12 mouse cellular contexts compared by ENCODE assay signal in genomic region chr16:45871286-45871976, GRCm38 (mm10).
DNase-seq lines count a peak whose midpoint lies in the region; ATAC-seq and TF ChIP-seq lines count a peak whose summit lies in the region.
"Had no signal": no experiment of that assay in that cellular context is flagged by ENCODE, and none has a peak within 500 bp of the region (broad histone marks: within the 10 kb centered on the region; RNA-seq: fewer than 3 reads in every experiment).

No protein-coding gene starts in this region.

- peak; percentile 41; the same call in 1 of the 2 replicates for ATAC-seq in liver, postnatal 0 days
- no peak for ATAC-seq in liver, embryonic 11.5 days (replicated peaks; ENCODE audit: low FRiP score)
- ATAC-seq in CD4-positive, CD25-positive, alpha-beta regulatory T cell, adult 4 months, result no peak

- H3K9me3 ChIP-seq in liver, postnatal 0 days (ENCODE audit: low read length), result no peaks in the 10 kb centered on the region
- no peaks in the 10 kb centered on the region for H3K9me3 ChIP-seq in liver, embryonic 11.5 days (ENCODE audit: control insufficient read depth, low read length)
- no peaks in the 10 kb centered on the region for H3K9me3 ChIP-seq in embryonic facial prominence, embryonic 10.5 days
- H3K9me3 ChIP-seq: limb, embryonic 10.5 days; midbrain, embryonic 12.5 days had no signal

- no peak overlapping the region for H3K4me2 ChIP-seq in liver, postnatal 0 days (ENCODE audit: low read depth, low read length)
- H3K4me2 ChIP-seq in liver, embryonic 11.5 days, result no peak overlapping the region
- H3K4me2 ChIP-seq: hindbrain, embryonic 14.5 days; midbrain, embryonic 12.5 days had no signal

- TF ChIP-seq EP300 in liver, postnatal 0 days (IDR thresholded peaks at IDR 0.05; ENCODE audit: low read depth), result no peak
- TF ChIP-seq EP300 in heart, adult 2 months (IDR thresholded peaks at IDR 0.05; ENCODE audit: insufficient read depth, low read depth, low read length), result no peak

- H3K27ac ChIP-seq in liver, postnatal 0 days (ENCODE audit: low read depth), result no peak overlapping the region
- no peak overlapping the region for H3K27ac ChIP-seq in liver, embryonic 11.5 days (ENCODE audit: low read depth, low read length)
- H3K27ac ChIP-seq in heart, adult 2 months, result no peak overlapping the region; the same call in 1 of the 2 replicates
- no peak overlapping the region for H3K27ac ChIP-seq in embryonic facial prominence, embryonic 10.5 days (replicated peaks)
- H3K27ac ChIP-seq: hindbrain, embryonic 14.5 days; limb, embryonic 10.5 days; midbrain, embryonic 12.5 days had no signal

- no peak overlapping the region for H3K4me3 ChIP-seq in liver, postnatal 0 days (ENCODE audit: low read depth, low read length)
- H3K4me3 ChIP-seq in liver, embryonic 11.5 days (ENCODE audit: low read depth, low read length), result no peak overlapping the region
- no peak overlapping the region for H3K4me3 ChIP-seq in heart, adult 2 months
- no peak overlapping the region for H3K4me3 ChIP-seq in embryonic facial prominence, embryonic 10.5 days
- H3K4me3 ChIP-seq: limb, embryonic 10.5 days; midbrain, embryonic 12.5 days had no signal

- TF ChIP-seq POLR2A in heart, adult 2 months (IDR thresholded peaks at IDR 0.05; ENCODE audit: insufficient read depth, low read depth, low read length), result no peak

- WGBS in liver, postnatal 0 days (ENCODE audit: insufficient replicate concordance), result 55% methylated on average over 10 of the region's 10 CpGs
- 48% methylated on average over 10 of the region's 10 CpGs for WGBS in liver, embryonic 11.5 days
- WGBS in heart, adult 2 months, result 26% methylated on average over 10 of the region's 10 CpGs
- WGBS in embryonic facial prominence, embryonic 10.5 days, result 72% methylated on average over 10 of the region's 10 CpGs

- H3K9ac ChIP-seq in liver, postnatal 0 days (replicated peaks), result no peak overlapping the region
- no peak overlapping the region for H3K9ac ChIP-seq in liver, embryonic 11.5 days (ENCODE audit: low read depth, low read length)
- no peak overlapping the region for H3K9ac ChIP-seq in heart, adult 2 months (ENCODE audit: low read depth, low read length)
- H3K9ac ChIP-seq: hindbrain, embryonic 14.5 days; midbrain, embryonic 12.5 days had no signal

- no peak for TF ChIP-seq CTCF in liver, postnatal 0 days (IDR thresholded peaks at IDR 0.05; ENCODE audit: low read depth)
- TF ChIP-seq CTCF in heart, adult 2 months (IDR thresholded peaks at IDR 0.05), result no peak

- no peak for DNase-seq in liver, postnatal 0 days
- no peak for DNase-seq in liver, embryonic 11.5 days (ENCODE audit: low spot score)
- peak; percentile 23 to 43 for DNase-seq in heart, adult 2 months
- DNase-seq in kidney, postnatal 36 days, result peak; percentile 36 to 49
- DNase-seq in testis, postnatal 10 days (ENCODE audit: low spot score), result peak; percentile 49
- no peak for DNase-seq in cerebellum, adult 11-12 months
- DNase-seq in embryonic facial prominence, embryonic 10.5 days (ENCODE audit: low spot score), result no peak
- DNase-seq: thymus, postnatal 36 days had no signal

- intact Hi-C loops in heart, adult 2 months (cut with DNase I), result loop anchor here (2.0 kb wide), 1 partner anchor 27 kb away; no protein-coding TSS in a partner anchor

- H3K79me2 ChIP-seq in heart, adult 2 months (replicated peaks; ENCODE audit: control insufficient read depth, insufficient read depth, low read length), result no peaks in the 10 kb centered on the region

- peaks cover 2% of the 10 kb centered on the region; the same call in 1 of the 2 replicates for H3K4me1 ChIP-seq in liver, postnatal 0 days (ENCODE audit: insufficient read depth)
- no peaks in the 10 kb centered on the region for H3K4me1 ChIP-seq in liver, embryonic 11.5 days (replicated peaks; ENCODE audit: control insufficient read depth, insufficient read depth, low read length)
- peaks cover 7% of the 10 kb centered on the region for H3K4me1 ChIP-seq in heart, adult 2 months (ENCODE audit: control insufficient read depth, insufficient read depth, low read length)
- H3K4me1 ChIP-seq in embryonic facial prominence, embryonic 10.5 days, result 0 out of 2 replicates have a peak, but pooled peaks cover 4% of the 10 kb centered on the region
- H3K4me1 ChIP-seq: midbrain, embryonic 12.5 days had no signal

- H3K36me3 ChIP-seq in liver, postnatal 0 days (replicated peaks; ENCODE audit: insufficient read depth, low read length), result no peaks in the 10 kb centered on the region
- no peaks in the 10 kb centered on the region for H3K36me3 ChIP-seq in liver, embryonic 11.5 days (ENCODE audit: control insufficient read depth, insufficient read depth, low read length)
- peaks cover 6% of the 10 kb centered on the region for H3K36me3 ChIP-seq in heart, adult 2 months (ENCODE audit: control insufficient read depth, insufficient read depth, low read length)
- H3K36me3 ChIP-seq in embryonic facial prominence, embryonic 10.5 days (replicated peaks), result no peaks in the 10 kb centered on the region
- H3K36me3 ChIP-seq: limb, embryonic 10.5 days; midbrain, embryonic 12.5 days had no signal

- H3K27me3 ChIP-seq in liver, postnatal 0 days (ENCODE audit: insufficient read depth, low read length), result no peaks in the 10 kb centered on the region
- no peaks in the 10 kb centered on the region for H3K27me3 ChIP-seq in liver, embryonic 11.5 days (replicated peaks; ENCODE audit: control insufficient read depth, insufficient read depth, low read length)
- no peaks in the 10 kb centered on the region for H3K27me3 ChIP-seq in heart, adult 2 months (ENCODE audit: control insufficient read depth, insufficient read depth, low read length)
- no peaks in the 10 kb centered on the region for H3K27me3 ChIP-seq in embryonic facial prominence, embryonic 10.5 days (replicated peaks; ENCODE audit: low read depth, poor library complexity, severe bottlenecking)
- H3K27me3 ChIP-seq: midbrain, embryonic 12.5 days had no signal

Comparison
In these comparisons a context has a peak if more than half of its experiments do, and no peak if none do; other contexts are left out.
1. DNase-seq: peak in heart, adult 2 months (2 of 2), kidney, postnatal 36 days (2 of 2) and testis, postnatal 10 days (single experiment); none in liver, postnatal 0 days (single experiment), liver, embryonic 11.5 days (single experiment), cerebellum, adult 11-12 months (single experiment) and embryonic facial prominence, embryonic 10.5 days (single experiment).